Mouse (Mus musculus): ENCODE measurements around the gene Eif1ad. TPM values are rescaled to one million over a fixed set of nuclear protein-coding genes. Genes with fewer than 3 reads are reported as not detected.

Gene Eif1ad
- polyA plus RNA-seq, 1 experiment = 52.9 TPM

GRCm38 (mm10) chr19:5409068-5409467 is 42.5 kb downstream of the Eif1ad start:
- no peak for TF ChIP-seq MAX (IDR thresholded peaks at IDR 0.05; ENCODE audit: low read depth)
- no peak for TF ChIP-seq MYOD1 (IDR thresholded peaks at IDR 0.05; ENCODE audit: control insufficient read depth in 1 of 3, insufficient read length in 2 of 3, low read depth in 2 of 3)
- TF ChIP-seq POLR2A (IDR thresholded peaks at IDR 0.05; ENCODE audit: insufficient read length, low read depth) = no peak
- no peak for TF ChIP-seq MYOG (IDR thresholded peaks at IDR 0.05; ENCODE audit: control insufficient read depth in 1 of 3, insufficient read depth in 1 of 3, insufficient read length in 2 of 3, low read depth in 2 of 3)
- no peak for TF ChIP-seq USF1 (IDR thresholded peaks at IDR 0.05; ENCODE audit: low read depth)
- no peak for TF ChIP-seq E2F4 (IDR thresholded peaks at IDR 0.05; ENCODE audit: insufficient read depth)
- TF ChIP-seq TCF3 (IDR thresholded peaks at IDR 0.05; ENCODE audit: insufficient read length, low read depth) = no peak
- TF ChIP-seq TCF12 (IDR thresholded peaks at IDR 0.05; ENCODE audit: insufficient read depth, poor library complexity, severe bottlenecking) = no peak
- TF ChIP-seq SRF (IDR thresholded peaks at IDR 0.05; ENCODE audit: control insufficient read depth, insufficient read length, low read depth) = no peak
- no peak for TF ChIP-seq POLR2AphosphoS2 (IDR thresholded peaks at IDR 0.05; ENCODE audit: insufficient read length, low read depth)
- no peak for TF ChIP-seq REST (IDR thresholded peaks at IDR 0.05; ENCODE audit: insufficient read depth, insufficient read length)
- TF ChIP-seq CEBPB (IDR thresholded peaks at IDR 0.05; ENCODE audit: insufficient read depth, poor library complexity, severe bottlenecking) = no peak
- Histone ChIP-seq H3K79me2 (ENCODE audit: control insufficient read depth, insufficient read depth) (no peaks in the 10 kb centered on the region), H3K27me3 (ENCODE audit: control insufficient read depth, insufficient read depth, insufficient read length) (no peaks in the 10 kb centered on the region), H3K36me3 (ENCODE audit: control insufficient read depth, insufficient read depth) (no peaks in the 10 kb centered on the region), H3K4me3 (no peak overlapping the region), H3K4me2 (ENCODE audit: low read depth) (no peak overlapping the region), H3ac (ENCODE audit: control insufficient read depth, insufficient read length) (no peak overlapping the region)

- Histone ChIP-seq H3ac (ENCODE audit: control insufficient read depth, insufficient read length) (no peak overlapping the region), H3K27me3 (ENCODE audit: control insufficient read depth, insufficient read depth, insufficient read length) (no peaks in the 10 kb centered on the region), H3K4me3 (no peak overlapping the region), H3K4me2 (ENCODE audit: low read depth) (no peak overlapping the region), H3K79me2 (ENCODE audit: control insufficient read depth, insufficient read depth) (no peaks in the 10 kb centered on the region), H3K36me3 (ENCODE audit: control insufficient read depth, insufficient read depth) (no peaks in the 10 kb centered on the region)
- no peak for TF ChIP-seq USF1 (IDR thresholded peaks at IDR 0.05; ENCODE audit: low read depth)
Measured at GRCm38 (mm10) chr19:5410641-5411040, 44.1 kb downstream of the Eif1ad start.

GRCm38 (mm10) chr19:5411961-5412360 is 45.4 kb downstream of the Eif1ad start:
- Histone ChIP-seq H3ac (ENCODE audit: control insufficient read depth, insufficient read length) (no peak overlapping the region), H3K79me2 (ENCODE audit: control insufficient read depth, insufficient read depth) (no peaks in the 10 kb centered on the region), H3K4me3 (no peak overlapping the region), H3K36me3 (ENCODE audit: control insufficient read depth, insufficient read depth) (no peaks in the 10 kb centered on the region), H3K4me2 (ENCODE audit: low read depth) (peak overlapping the region; percentile 39), H3K27me3 (ENCODE audit: control insufficient read depth, insufficient read depth, insufficient read length) (no peaks in the 10 kb centered on the region)
- TF ChIP-seq REST (IDR thresholded peaks at IDR 0.05; ENCODE audit: insufficient read depth, insufficient read length) (no peak), MYOD1 (IDR thresholded peaks at IDR 0.05; ENCODE audit: control insufficient read depth in 1 of 3, insufficient read length in 2 of 3, low read depth in 2 of 3) (peak in 1 of 3 experiments; percentile 58), USF1 (IDR thresholded peaks at IDR 0.05; ENCODE audit: low read depth) (peak; percentile 43), E2F4 (IDR thresholded peaks at IDR 0.05; ENCODE audit: insufficient read depth) (no peak), MYOG (IDR thresholded peaks at IDR 0.05; ENCODE audit: control insufficient read depth in 1 of 3, insufficient read depth in 1 of 3, insufficient read length in 2 of 3, low read depth in 2 of 3) (peak in 2 of 3 experiments; percentile 35 to 76)

- TF ChIP-seq MYOG (IDR thresholded peaks at IDR 0.05; ENCODE audit: control insufficient read depth in 1 of 3, insufficient read depth in 1 of 3, insufficient read length in 2 of 3, low read depth in 2 of 3) (no peak), CEBPB (IDR thresholded peaks at IDR 0.05; ENCODE audit: insufficient read depth, poor library complexity, severe bottlenecking) (no peak), USF1 (IDR thresholded peaks at IDR 0.05; ENCODE audit: low read depth) (no peak), MAX (IDR thresholded peaks at IDR 0.05; ENCODE audit: low read depth) (no peak), E2F4 (IDR thresholded peaks at IDR 0.05; ENCODE audit: insufficient read depth) (no peak), POLR2A (IDR thresholded peaks at IDR 0.05; ENCODE audit: insufficient read length, low read depth) (no peak), TCF3 (IDR thresholded peaks at IDR 0.05; ENCODE audit: insufficient read length, low read depth) (no peak), REST (IDR thresholded peaks at IDR 0.05; ENCODE audit: insufficient read depth, insufficient read length) (no peak)
Measured at GRCm38 (mm10) chr19:5413840-5414239, 47.3 kb downstream of the Eif1ad start.

GRCm38 (mm10) chr19:5414534-5414957 is 48.0 kb downstream of the Eif1ad start:
- no peak for TF ChIP-seq USF1 (IDR thresholded peaks at IDR 0.05; ENCODE audit: low read depth)
- no peak for TF ChIP-seq MYOD1 (IDR thresholded peaks at IDR 0.05; ENCODE audit: control insufficient read depth in 1 of 3, insufficient read length in 2 of 3, low read depth in 2 of 3)
- no peak for TF ChIP-seq POLR2A (IDR thresholded peaks at IDR 0.05; ENCODE audit: insufficient read length, low read depth)
- TF ChIP-seq REST (IDR thresholded peaks at IDR 0.05; ENCODE audit: insufficient read depth, insufficient read length) = no peak
- TF ChIP-seq E2F4 (IDR thresholded peaks at IDR 0.05; ENCODE audit: insufficient read depth) = no peak
- TF ChIP-seq MYOG (IDR thresholded peaks at IDR 0.05; ENCODE audit: control insufficient read depth in 1 of 3, insufficient read depth in 1 of 3, insufficient read length in 2 of 3, low read depth in 2 of 3) = no peak
- Histone ChIP-seq H3K79me2 (ENCODE audit: control insufficient read depth, insufficient read depth) (no peaks in the 10 kb centered on the region), H3K36me3 (ENCODE audit: control insufficient read depth, insufficient read depth) (no peaks in the 10 kb centered on the region), H3K4me2 (ENCODE audit: low read depth) (no peak overlapping the region), H3ac (ENCODE audit: control insufficient read depth, insufficient read length) (no peak overlapping the region), H3K4me3 (no peak overlapping the region), H3K27me3 (ENCODE audit: control insufficient read depth, insufficient read depth, insufficient read length) (no peaks in the 10 kb centered on the region)

More at GRCm38 (mm10) chr19:5413840-5414239, 47.3 kb downstream of the Eif1ad start:
- no peaks in the 10 kb centered on the region for H3K36me3 ChIP-seq (ENCODE audit: control insufficient read depth, insufficient read depth)
- H3K79me2 ChIP-seq (ENCODE audit: control insufficient read depth, insufficient read depth) = no peaks in the 10 kb centered on the region
- no peaks in the 10 kb centered on the region for H3K27me3 ChIP-seq (ENCODE audit: control insufficient read depth, insufficient read depth, insufficient read length)
- H3ac ChIP-seq (ENCODE audit: control insufficient read depth, insufficient read length) = no peak overlapping the region
- H3K4me2 ChIP-seq (ENCODE audit: low read depth) = no peak overlapping the region
- no peak overlapping the region for H3K4me3 ChIP-seq
